7 mouse cellular contexts compared by ENCODE assay signal in genomic region chr12:31713600-31713999, GRCm38 (mm10). TPM values are rescaled to one million over a fixed set of nuclear protein-coding genes. Genes with fewer than 3 reads are reported as not detected.
DNase-seq lines count a peak whose midpoint lies in the region; ATAC-seq and TF ChIP-seq lines count a peak whose summit lies in the region.

Gene Gpr22 (minus strand): TSS chr12:31713947.

- peak within 1 kb of the TSS; percentile 41 for H3K4me3 ChIP-seq in hindbrain, postnatal 0 days (ENCODE audit: low read length)
- peak within 1 kb of the TSS; percentile 52 for H3K4me3 ChIP-seq in midbrain, embryonic 13.5 days (replicated peaks)

- no peaks in the 10 kb centered on the region for H3K27me3 ChIP-seq in hindbrain, postnatal 0 days (ENCODE audit: insufficient read depth, low read length)
- H3K27me3 ChIP-seq in midbrain, embryonic 13.5 days, result no peaks in the 10 kb centered on the region

- 0 out of 2 replicates have a peak, but pooled peaks cover 6% of the 10 kb centered on the region for H3K4me1 ChIP-seq in hindbrain, postnatal 0 days (ENCODE audit: insufficient read depth, low read length)
- H3K4me1 ChIP-seq in midbrain, embryonic 13.5 days (replicated peaks), result peaks cover 15% of the 10 kb centered on the region

- 17% methylated on average over 6 of the region's 6 CpGs for WGBS in hindbrain, postnatal 0 days
- WGBS in midbrain, embryonic 13.5 days, result 16% methylated on average over 6 of the region's 6 CpGs

- ATAC-seq in hindbrain, postnatal 0 days, result peak; percentile 95
- ATAC-seq in midbrain, embryonic 13.5 days, result peak; percentile 97

- H3K9ac ChIP-seq in hindbrain, postnatal 0 days (replicated peaks; ENCODE audit: low read length), result peak within 1 kb of the TSS; percentile 47
- peak within 1 kb of the TSS; percentile 75 for H3K9ac ChIP-seq in midbrain, embryonic 13.5 days (replicated peaks)

- peak within 1 kb of the TSS; percentile 73 for H3K27ac ChIP-seq in hindbrain, postnatal 0 days
- H3K27ac ChIP-seq in midbrain, embryonic 13.5 days, result peak within 1 kb of the TSS; percentile 92

- H3K9me3 ChIP-seq in hindbrain, postnatal 0 days (ENCODE audit: low read length), result no peaks in the 10 kb centered on the region
- no peaks in the 10 kb centered on the region for H3K9me3 ChIP-seq in midbrain, embryonic 13.5 days

- peak within 1 kb of the TSS; percentile 56 for H3K4me2 ChIP-seq in hindbrain, postnatal 0 days (ENCODE audit: low read depth, low read length)
- peak within 1 kb of the TSS; percentile 48 for H3K4me2 ChIP-seq in midbrain, embryonic 13.5 days (replicated peaks)

- TF ChIP-seq CTCF in hindbrain, postnatal 0 days (IDR thresholded peaks at IDR 0.05; ENCODE audit: low read depth), result no peak

- H3K36me3 ChIP-seq in hindbrain, postnatal 0 days (ENCODE audit: insufficient read depth, low read length), result no peaks in the 10 kb centered on the region
- H3K36me3 ChIP-seq in midbrain, embryonic 13.5 days, result no peaks in the 10 kb centered on the region

- peak; percentile 73 to 81 for DNase-seq in cerebellum, postnatal 36 days
- peak; percentile 51 to 57 for DNase-seq in frontal cortex, postnatal 10 days (ENCODE audit: low spot score in 2 of 2)
- peak; percentile 81 for DNase-seq in hindbrain, postnatal 0 days (ENCODE audit: low spot score)
- no peak for DNase-seq in natural killer cell, adult 2 months (ENCODE audit: low spot score in 2 of 2)
- no peak for DNase-seq in ovary, postnatal 36 days (ENCODE audit: low spot score)
- no peak for DNase-seq in thymus, postnatal 4 days

RNA-seq across cellular contexts. Expression of gene Gpr22, which starts in this region (rescaled TPM):
- total RNA-seq in hindbrain, postnatal 0 days (2014; rRNA removed), result 19.4 and 24.7 TPM in 2 replicates
- 15.1 and 16.2 TPM in 2 replicates for polyA plus RNA-seq in hindbrain, postnatal 0 days (2015; fragmentation: Nextera tagmentation; extraction: Ambion mirVana)
- 20.1 and 20.7 TPM in 2 replicates for polyA plus RNA-seq in midbrain, embryonic 13.5 days (2015; fragmentation: Nextera tagmentation; extraction: Ambion mirVana)

Comparison
In these comparisons a context has a peak if more than half of its experiments do, and no peak if none do; other contexts are left out.
1. DNase-seq: peak in cerebellum, postnatal 36 days (2 of 2), frontal cortex, postnatal 10 days (2 of 2) and hindbrain, postnatal 0 days (single experiment); none in natural killer cell, adult 2 months (0 of 2), ovary, postnatal 36 days (single experiment) and thymus, postnatal 4 days (single experiment).